Mouse (Mus musculus) thymus, adult 2 months (tissue): Measurements from ENCODE around the gene Ears2. TPM values are rescaled to one million over a fixed set of nuclear protein-coding genes. Genes with fewer than 3 reads are reported as not detected.
"Not testable (repeated sequence)": the region's sequence is repeated elsewhere in the genome, so short reads cannot be mapped to it uniquely, and the experiment has no call there.

ENCODE experiments used
- DNase-seq: peaks from one replicate; pipeline ENCODE4 v3.0.0; 2021
- H3K27ac ChIP-seq: fragments of 200-500 bp; 2 replicates; pipeline ENCODE4 v1.5.1; 2012; ENCODE audit warnings: low read length, control low read depth; ENCODE audit not compliant: control insufficient read depth, insufficient read depth
- H3K27me3 ChIP-seq: fragments of 200-500 bp; 2 replicates; pipeline ENCODE4 v1.6.1; 2012; ENCODE audit warnings: mild to moderate bottlenecking, low read length, moderate library complexity, mixed read lengths; ENCODE audit not compliant: control insufficient read depth, insufficient read depth
- H3K36me3 ChIP-seq: fragments of 200-500 bp; 2 replicates; pipeline ENCODE4 v1.6.1; 2012; ENCODE audit warnings: mild to moderate bottlenecking, low read length, moderate library complexity; ENCODE audit not compliant: control insufficient read depth, insufficient read depth
- H3K4me1 ChIP-seq: fragments of 200-500 bp; replicated peaks from 2 replicates; pipeline ENCODE4 v1.6.1; 2012; ENCODE audit warnings: low read length; ENCODE audit not compliant: control insufficient read depth, insufficient read depth
- H3K4me3 ChIP-seq: fragments of 200-500 bp; 2 replicates; pipeline ENCODE4 v1.5.1; 2012; ENCODE audit warnings: mild to moderate bottlenecking, low read length, control low read depth, moderate library complexity; ENCODE audit not compliant: control insufficient read depth, insufficient read depth
- CTCF ChIP-seq: fragments of 200-500 bp; IDR thresholded peaks from 2 replicates; pipeline ENCODE4 v1.5.1; 2012; ENCODE audit warnings: mild to moderate bottlenecking, control low read depth, low read length, moderate library complexity, borderline replicate concordance; ENCODE audit not compliant: control insufficient read depth, poor library complexity, insufficient read depth; ENCODE audit errors: extremely low read depth
- POLR2A ChIP-seq: fragments of 200-500 bp; IDR thresholded peaks from 2 replicates; pipeline ENCODE4 v1.6.1; 2012; ENCODE audit warnings: mild to moderate bottlenecking, low read length, control low read depth, moderate library complexity; ENCODE audit not compliant: control insufficient read depth, poor library complexity, insufficient read depth; ENCODE audit errors: extremely low read depth
- WGBS: fragments of 180-500 bp; shearing (Covaris S2); methylation state at CpG from one replicate; pipeline ENCODE4 v1.1.7; 2018; 5-methylcytosine and 5-hydroxymethylcytosine counted together
- polyA plus RNA-seq: library from polyadenylated mRNA; depleted of rRNA; stranded (reverse); fragments of >200 nt; gene quantifications from 2 replicates; pipeline ENCODE4 v1.2.3, GENCODE M21; 2012; rRNA removed

The Ears2 gene
- 9.6 and 10.5 TPM in 2 replicates for polyA plus RNA-seq

GRCm38 (mm10) chr7:122066945-122067516 lies at the start of gene Ears2, which contains the start of gene Ubfd1:
Gene Ears2 (minus strand): TSS chr7:122067263.
Gene Ubfd1 (plus strand): TSS chr7:122067175.
- peak within 1 kb of the TSS; percentile 66 for H3K4me3 ChIP-seq
- WGBS, result under 1% methylated on average over 59 of the region's 60 CpGs
- H3K27ac ChIP-seq, result no peak within 1 kb of the TSS; the same call in 1 of the 2 replicates

GRCm38 (mm10) chr7:122108206-122108605 lies 41.1 kb upstream of the Ears2 start:
- Histone ChIP-seq H3K27me3 (no peaks in the 10 kb centered on the region), H3K4me1 (no peaks in the 10 kb centered on the region), H3K4me3 (no peak overlapping the region), H3K36me3 (0 out of 2 replicates have a peak, but pooled peaks cover 6% of the 10 kb centered on the region), H3K27ac (no peak overlapping the region)
- DNase-seq, result no peak
- TF ChIP-seq CTCF, result no peak
- TF ChIP-seq POLR2A, result no peak
- WGBS, result 97% methylated on average over 6 of the region's 6 CpGs

More at GRCm38 (mm10) chr7:122066945-122067516, at the start of gene Ears2, which contains the start of gene Ubfd1:
- no peaks in the 10 kb centered on the region for H3K27me3 ChIP-seq
- H3K4me1 ChIP-seq, result peaks cover 3% of the 10 kb centered on the region
- TF ChIP-seq CTCF, result 0 out of 2 replicates have a peak, but pooled peaks have one; percentile 40
- TF ChIP-seq POLR2A, result no peak; the same call in 1 of the 2 replicates
- peak; percentile 90 for DNase-seq
- peaks cover 7% of the 10 kb centered on the region for H3K36me3 ChIP-seq

- H3K36me3 ChIP-seq, result 0 out of 2 replicates have a peak, but pooled peaks cover 4% of the 10 kb centered on the region
- peaks cover 5% of the 10 kb centered on the region for H3K4me1 ChIP-seq
- H3K4me3 ChIP-seq, result peak within 1 kb of the TSS; percentile 59
- no peak within 1 kb of the TSS for H3K27ac ChIP-seq
- TF ChIP-seq CTCF (peak; percentile 93), POLR2A (no peak)
- peak; percentile 87 for DNase-seq
- no peaks in the 10 kb centered on the region for H3K27me3 ChIP-seq
- under 1% methylated on average over 40 of the region's 43 CpGs for WGBS
These were observed 34.7 kb upstream of the Ears2 start, which contains the start of gene Ndufab1 for GRCm38 (mm10) chr7:122101747-122102244. Gene Ndufab1 (minus strand): TSS chr7:122101886.

- 4% methylated on average over 28 of the region's 28 CpGs for WGBS
- H3K4me3 ChIP-seq, result peak overlapping the region; percentile 59
- H3K4me1 ChIP-seq, H3K27ac ChIP-seq, H3K27me3 ChIP-seq, H3K36me3 ChIP-seq, DNase-seq: not testable (repeated sequence)
These were observed 34.1 kb upstream of the Ears2 start for GRCm38 (mm10) chr7:122101014-122101746.

- Histone ChIP-seq H3K4me1 (peaks cover 5% of the 10 kb centered on the region), H3K27me3 (no peaks in the 10 kb centered on the region), H3K4me3 (no peak overlapping the region), H3K36me3 (peaks cover 28% of the 10 kb centered on the region), H3K27ac (no peak overlapping the region)
- WGBS, result 55% methylated on average over 4 of the region's 4 CpGs
- peak; percentile 55 for DNase-seq
- no peak for TF ChIP-seq CTCF
- TF ChIP-seq POLR2A, result no peak
These were observed 32.2 kb upstream of the Ears2 start for GRCm38 (mm10) chr7:122099222-122099621.

- WGBS, result 96% methylated on average over 3 of the region's 3 CpGs
- H3K27ac ChIP-seq, result no peak overlapping the region
- H3K4me1 ChIP-seq, result peaks cover 5% of the 10 kb centered on the region
- no peak overlapping the region for H3K4me3 ChIP-seq
- H3K36me3 ChIP-seq, result peaks cover 31% of the 10 kb centered on the region
- DNase-seq, result no peak
- H3K27me3 ChIP-seq, result no peaks in the 10 kb centered on the region
- TF ChIP-seq CTCF (no peak), POLR2A (no peak)
These were observed 30.9 kb upstream of the Ears2 start for GRCm38 (mm10) chr7:122098009-122098408.
